Mouse (Mus musculus): ENCODE data around the gene Lgi4. TPM values are rescaled to one million over a fixed set of nuclear protein-coding genes. Genes with fewer than 3 reads are reported as not detected.

Lgi4 gene
- polyA plus RNA-seq, 1 experiment from 2014 or later, result 0.35 TPM

- Histone ChIP-seq H3K9me3 (replicated peaks; ENCODE audit: control insufficient read depth, low read length, poor library complexity, severe bottlenecking) (no peaks in the 10 kb centered on the region), H3K4me1 (ENCODE audit: control insufficient read depth, insufficient read depth, low read length) (peaks cover 2% of the 10 kb centered on the region; the same call in 1 of the 2 replicates), H3K4me2 (ENCODE audit: low read length) (no peak overlapping the region), H3K36me3 (ENCODE audit: control insufficient read depth, insufficient read depth, low read length) (no peaks in the 10 kb centered on the region), H3K27me3 (ENCODE audit: control insufficient read depth, insufficient read depth, low read depth, low read length) (no peaks in the 10 kb centered on the region), H3K9ac (ENCODE audit: low read depth, low read length) (no peak overlapping the region), H3K4me3 (ENCODE audit: low read depth, low read length) (no peak overlapping the region), H3K27ac (ENCODE audit: low read length) (no peak overlapping the region)
- WGBS, result 43% methylated on average over 5 of the region's 5 CpGs
- no peak for ATAC-seq
These were observed 8.7 kb downstream of the Lgi4 start for GRCm38 (mm10) chr7:31067836-31068235.

DNA sequence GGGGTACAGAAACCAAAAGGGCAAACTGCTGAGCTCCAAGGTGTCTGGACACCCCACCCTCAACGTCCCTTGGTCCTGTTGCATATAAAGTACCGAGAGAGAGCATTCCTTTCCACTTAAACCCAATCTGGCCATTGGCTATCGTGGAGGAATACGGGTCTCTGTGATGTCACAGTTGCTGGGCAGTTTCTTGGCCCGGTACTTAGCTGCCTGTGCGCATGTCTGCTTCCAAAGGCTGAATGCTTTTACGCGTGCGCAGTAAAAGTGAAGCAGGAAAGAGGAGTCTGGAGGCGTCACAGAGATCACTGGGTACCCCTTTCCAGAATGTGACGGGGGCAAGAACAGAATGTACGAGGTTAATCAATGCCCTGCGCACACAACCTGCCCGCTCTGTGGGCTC lies 10.3 kb downstream of the Lgi4 start:
- H3K9ac ChIP-seq (ENCODE audit: low read depth, low read length), result no peak overlapping the region
- no peak overlapping the region for H3K27ac ChIP-seq (ENCODE audit: low read length)
- 90% methylated on average over 14 of the region's 14 CpGs for WGBS
- H3K4me3 ChIP-seq (ENCODE audit: low read depth, low read length), result no peak overlapping the region
- H3K4me1 ChIP-seq (ENCODE audit: control insufficient read depth, insufficient read depth, low read length), result peaks cover 2% of the 10 kb centered on the region; the same call in 1 of the 2 replicates
- H3K27me3 ChIP-seq (ENCODE audit: control insufficient read depth, insufficient read depth, low read depth, low read length), result no peaks in the 10 kb centered on the region
- H3K4me2 ChIP-seq (ENCODE audit: low read length), result no peak overlapping the region
- no peaks in the 10 kb centered on the region for H3K9me3 ChIP-seq (replicated peaks; ENCODE audit: control insufficient read depth, low read length, poor library complexity, severe bottlenecking)
- ATAC-seq, result no peak
- no peaks in the 10 kb centered on the region for H3K36me3 ChIP-seq (ENCODE audit: control insufficient read depth, insufficient read depth, low read length)

- no peak overlapping the region for H3K4me3 ChIP-seq (ENCODE audit: low read depth, low read length)
- H3K9ac ChIP-seq (ENCODE audit: low read depth, low read length), result no peak overlapping the region
- H3K36me3 ChIP-seq (ENCODE audit: control insufficient read depth, insufficient read depth, low read length), result no peaks in the 10 kb centered on the region
- H3K4me2 ChIP-seq (ENCODE audit: low read length), result no peak overlapping the region
- H3K4me1 ChIP-seq (ENCODE audit: control insufficient read depth, insufficient read depth, low read length), result peaks cover 2% of the 10 kb centered on the region; the same call in 1 of the 2 replicates
- no peaks in the 10 kb centered on the region for H3K9me3 ChIP-seq (replicated peaks; ENCODE audit: control insufficient read depth, low read length, poor library complexity, severe bottlenecking)
- H3K27ac ChIP-seq (ENCODE audit: low read length), result no peak overlapping the region
- WGBS, result 79% methylated on average over 6 of the region's 6 CpGs
- H3K27me3 ChIP-seq (ENCODE audit: control insufficient read depth, insufficient read depth, low read depth, low read length), result no peaks in the 10 kb centered on the region
- no peak for ATAC-seq
These were observed 11.2 kb downstream of the Lgi4 start for GRCm38 (mm10) chr7:31070324-31070723.

- Histone ChIP-seq H3K9ac (ENCODE audit: low read depth, low read length) (no peak overlapping the region), H3K27me3 (ENCODE audit: control insufficient read depth, insufficient read depth, low read depth, low read length) (no peaks in the 10 kb centered on the region), H3K4me3 (ENCODE audit: low read depth, low read length) (no peak overlapping the region), H3K4me2 (ENCODE audit: low read length) (no peak overlapping the region), H3K36me3 (ENCODE audit: control insufficient read depth, insufficient read depth, low read length) (no peaks in the 10 kb centered on the region), H3K4me1 (ENCODE audit: control insufficient read depth, insufficient read depth, low read length) (peaks cover 2% of the 10 kb centered on the region; the same call in 1 of the 2 replicates), H3K9me3 (replicated peaks; ENCODE audit: control insufficient read depth, low read length, poor library complexity, severe bottlenecking) (no peaks in the 10 kb centered on the region), H3K27ac (ENCODE audit: low read length) (no peak overlapping the region)
- ATAC-seq, result no peak
- 64% methylated on average over 9 of the region's 9 CpGs for WGBS
These were observed 13.2 kb downstream of the Lgi4 start for GRCm38 (mm10) chr7:31072326-31072725.

GRCm38 (mm10) chr7:31073546-31073945 lies 14.4 kb downstream of the Lgi4 start:
- Histone ChIP-seq H3K4me3 (ENCODE audit: low read depth, low read length) (no peak overlapping the region), H3K4me2 (ENCODE audit: low read length) (no peak overlapping the region), H3K9ac (ENCODE audit: low read depth, low read length) (no peak overlapping the region), H3K36me3 (ENCODE audit: control insufficient read depth, insufficient read depth, low read length) (no peaks in the 10 kb centered on the region), H3K27me3 (ENCODE audit: control insufficient read depth, insufficient read depth, low read depth, low read length) (no peaks in the 10 kb centered on the region), H3K27ac (ENCODE audit: low read length) (no peak overlapping the region), H3K9me3 (replicated peaks; ENCODE audit: control insufficient read depth, low read length, poor library complexity, severe bottlenecking) (no peaks in the 10 kb centered on the region), H3K4me1 (ENCODE audit: control insufficient read depth, insufficient read depth, low read length) (peaks cover 2% of the 10 kb centered on the region; the same call in 1 of the 2 replicates)
- no peak for ATAC-seq

GRCm38 (mm10) chr7:31074061-31074712 lies 15.0 kb downstream of the Lgi4 start:
- WGBS, result 61% methylated on average over 7 of the region's 7 CpGs
- no peak for ATAC-seq
- H3K4me2 ChIP-seq (ENCODE audit: low read length), result no peak overlapping the region

GRCm38 (mm10) chr7:31074713-31075069 lies 15.5 kb downstream of the Lgi4 start:
- H3K9ac ChIP-seq (ENCODE audit: low read depth, low read length), result no peak overlapping the region
- H3K27me3 ChIP-seq (ENCODE audit: control insufficient read depth, insufficient read depth, low read depth, low read length), result no peaks in the 10 kb centered on the region
- H3K4me3 ChIP-seq (ENCODE audit: low read depth, low read length), result no peak overlapping the region
- H3K4me1 ChIP-seq (ENCODE audit: control insufficient read depth, insufficient read depth, low read length), result peaks cover 2% of the 10 kb centered on the region; the same call in 1 of the 2 replicates
- WGBS, result 70% methylated on average over 5 of the region's 5 CpGs
- no peaks in the 10 kb centered on the region for H3K9me3 ChIP-seq (replicated peaks; ENCODE audit: control insufficient read depth, low read length, poor library complexity, severe bottlenecking)
- H3K27ac ChIP-seq (ENCODE audit: low read length), result no peak overlapping the region
- H3K36me3 ChIP-seq (ENCODE audit: control insufficient read depth, insufficient read depth, low read length), result no peaks in the 10 kb centered on the region
- no peak overlapping the region for H3K4me2 ChIP-seq (ENCODE audit: low read length)
- no peak for ATAC-seq

More at GRCm38 (mm10) chr7:31074061-31074712, 15.0 kb downstream of the Lgi4 start:
- no peaks in the 10 kb centered on the region for H3K36me3 ChIP-seq (ENCODE audit: control insufficient read depth, insufficient read depth, low read length)
- H3K27ac ChIP-seq (ENCODE audit: low read length), result no peak overlapping the region
- H3K4me1 ChIP-seq (ENCODE audit: control insufficient read depth, insufficient read depth, low read length), result peaks cover 2% of the 10 kb centered on the region; the same call in 1 of the 2 replicates
- H3K27me3 ChIP-seq (ENCODE audit: control insufficient read depth, insufficient read depth, low read depth, low read length), result no peaks in the 10 kb centered on the region
- no peak overlapping the region for H3K4me3 ChIP-seq (ENCODE audit: low read depth, low read length)
- no peak overlapping the region for H3K9ac ChIP-seq (ENCODE audit: low read depth, low read length)
- H3K9me3 ChIP-seq (replicated peaks; ENCODE audit: control insufficient read depth, low read length, poor library complexity, severe bottlenecking), result no peaks in the 10 kb centered on the region

DNA sequence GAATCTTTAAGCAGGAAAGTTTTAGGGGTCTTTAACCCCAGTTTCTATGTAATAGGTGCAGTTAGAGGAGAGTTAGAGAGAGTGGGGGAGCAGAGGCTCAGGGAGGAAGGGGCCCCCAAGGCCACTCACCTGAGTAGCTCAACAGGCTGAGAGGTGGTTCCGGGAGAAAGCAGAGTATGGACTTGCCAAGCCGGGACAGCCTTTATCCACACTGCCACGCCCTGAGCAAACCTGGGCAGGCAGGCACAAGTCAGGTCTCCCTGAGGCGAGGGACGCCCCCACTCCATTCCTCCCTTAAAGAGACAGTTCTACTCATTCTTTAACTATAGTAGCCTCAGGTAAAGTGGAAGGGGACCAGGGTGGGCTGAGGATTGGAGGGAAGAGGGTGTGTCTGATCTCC lies 17.4 kb downstream of the Lgi4 start, which contains the start of gene Fxyd3:
Fxyd3 (minus strand) TSS at position 213 of the 400 bp plus-strand sequence.
- Histone ChIP-seq H3K4me1 (ENCODE audit: control insufficient read depth, insufficient read depth, low read length) (no peaks in the 10 kb centered on the region), H3K9me3 (replicated peaks; ENCODE audit: control insufficient read depth, low read length, poor library complexity, severe bottlenecking) (no peaks in the 10 kb centered on the region), H3K27me3 (ENCODE audit: control insufficient read depth, insufficient read depth, low read depth, low read length) (no peaks in the 10 kb centered on the region), H3K36me3 (ENCODE audit: control insufficient read depth, insufficient read depth, low read length) (no peaks in the 10 kb centered on the region), H3K4me2 (ENCODE audit: low read length) (no peak within 1 kb of the TSS), H3K27ac (ENCODE audit: low read length) (no peak within 1 kb of the TSS), H3K9ac (ENCODE audit: low read depth, low read length) (no peak within 1 kb of the TSS), H3K4me3 (ENCODE audit: low read depth, low read length) (no peak within 1 kb of the TSS)
- no peak for ATAC-seq
- WGBS, result 62% methylated on average over 5 of the region's 5 CpGs

DNA sequence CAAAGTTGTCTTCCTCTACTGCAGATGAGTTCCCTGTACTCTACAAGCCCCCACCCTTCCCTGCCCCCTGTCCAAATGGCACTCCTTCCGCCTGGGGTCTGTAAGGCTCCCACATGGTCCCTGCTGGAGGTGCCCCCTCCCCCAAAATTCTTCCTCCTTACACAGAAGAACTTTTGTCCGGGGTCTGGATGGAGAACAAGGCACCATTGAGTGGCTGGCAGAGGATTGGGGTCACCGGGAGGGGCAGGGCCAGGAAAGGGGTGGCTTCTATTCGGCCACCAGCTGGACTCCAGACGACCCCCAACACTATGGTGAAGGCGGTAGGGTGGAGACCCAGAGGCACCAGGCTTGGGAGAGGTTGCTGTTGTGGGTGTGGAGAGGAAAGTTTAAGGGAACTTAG lies 18.3 kb downstream of the Lgi4 start:
- no peak overlapping the region for H3K9ac ChIP-seq (ENCODE audit: low read depth, low read length)
- ATAC-seq, result no peak
- H3K27me3 ChIP-seq (ENCODE audit: control insufficient read depth, insufficient read depth, low read depth, low read length), result no peaks in the 10 kb centered on the region
- no peaks in the 10 kb centered on the region for H3K9me3 ChIP-seq (replicated peaks; ENCODE audit: control insufficient read depth, low read length, poor library complexity, severe bottlenecking)
- H3K4me2 ChIP-seq (ENCODE audit: low read length), result no peak overlapping the region
- H3K36me3 ChIP-seq (ENCODE audit: control insufficient read depth, insufficient read depth, low read length), result no peaks in the 10 kb centered on the region
- no peak overlapping the region for H3K27ac ChIP-seq (ENCODE audit: low read length)
- 69% methylated on average over 6 of the region's 6 CpGs for WGBS
- no peak overlapping the region for H3K4me3 ChIP-seq (ENCODE audit: low read depth, low read length)
- no peaks in the 10 kb centered on the region for H3K4me1 ChIP-seq (ENCODE audit: control insufficient read depth, insufficient read depth, low read length)

Measured in midbrain, embryonic 16.5 days (tissue).